Mouse (Mus musculus): ENCODE data around the gene Ak8. TPM values are rescaled to one million over a fixed set of nuclear protein-coding genes. Genes with fewer than 3 reads are reported as not detected.

Ak8 gene
- total RNA-seq (2023), result 1 to 10 TPM; 3.2 to 5.5 TPM

GRCm38 (mm10) chr2:28699361-28700335, at the start of gene Ak8, which contains the start of gene Spaca9:
Gene Ak8 (plus strand): TSS chr2:28700164.
Gene Spaca9 (minus strand): TSS chr2:28699727.

GRCm38 (mm10) chr2:28840222-28840951, 140.4 kb downstream of the Ak8 start, which contains the start of the genes Gtf3c4 and Ddx31:
Gene Gtf3c4 (minus strand): TSS chr2:28840360.
Gene Ddx31 (plus strand): TSS chr2:28840406.

Other genes with a start within 250 kb of the Ak8 start
- gene 1700007K13Rik, start 233.8 kb upstream of the Ak8 start, total RNA-seq (2023), result not detected
- 10 to 100 TPM; 12.5 to 12.9 TPM for gene Mrps2, start 232.1 kb upstream of the Ak8 start, total RNA-seq (2023)
- gene Gbgt1, start 203.3 kb upstream of the Ak8 start, total RNA-seq (2023), result 10 to 100 TPM in 1 of 2 experiments, 1 to 10 TPM in 1; 9.9 to 10.1 TPM
- 1 to 10 TPM; 2.7 to 3.7 TPM for gene Gm10134, start 194.1 kb upstream of the Ak8 start, total RNA-seq (2023)
- 10 to 100 TPM; 15.7 to 19.4 TPM for gene Ralgds, start 187.0 kb upstream of the Ak8 start, total RNA-seq (2023)
- gene Cel, start 136.8 kb upstream of the Ak8 start, total RNA-seq (2023), result not detected
- gene Gtf3c5, start 116.4 kb upstream of the Ak8 start, total RNA-seq (2023), result 10 to 100 TPM; 13.2 to 17.4 TPM
- gene Gfi1b, start 78.2 kb upstream of the Ak8 start, total RNA-seq (2023), result 10 to 100 TPM; 19.3 to 20.4 TPM
- gene Tsc1, start 58.9 kb upstream of the Ak8 start, total RNA-seq (2023), result 10 to 100 TPM; 14.5 to 17.4 TPM
- 10 to 100 TPM; 16.0 to 20.6 TPM for gene Spaca9, start 437 bp upstream of the Ak8 start, total RNA-seq (2023)
- gene Gtf3c4, start 140.2 kb downstream of the Ak8 start, total RNA-seq (2023), result 10 to 100 TPM; 10.9 to 12.1 TPM
- gene Ddx31, start 140.2 kb downstream of the Ak8 start, total RNA-seq (2023), result 1 to 10 TPM; 5.6 to 6.4 TPM
- not detected for gene Barhl1, start 216.5 kb downstream of the Ak8 start, total RNA-seq (2023)

All from neutrophil, adult 83 days (primary cell).